Mouse (Mus musculus) kidney, embryonic 16.5 days (tissue): ENCODE measurements around the gene Apc2. TPM values are rescaled to one million over a fixed set of nuclear protein-coding genes. Genes with fewer than 3 reads are reported as not detected.

Experiments used
- ATAC-seq: fragments of 200-750 bp; cut with Nextera tagmentation; 2 replicates; pipeline ENCODE4 v1.8.0; 2017; ENCODE audit warnings: moderate TSS enrichment; ENCODE audit not compliant: low FRiP score, low TSS enrichment
- H3K27ac ChIP-seq: fragments of 300-500 bp; sonication (generic); 2 replicates; pipeline ENCODE4 v1.5.1; 2014; ENCODE audit warnings: low read length
- H3K27me3 ChIP-seq: fragments of 300-500 bp; sonication (generic); 2 replicates; pipeline ENCODE4 v1.6.1; 2014; ENCODE audit warnings: low read length, control low read depth, mixed read lengths; ENCODE audit not compliant: insufficient read depth
- H3K36me3 ChIP-seq: fragments of 300-500 bp; sonication (generic); 2 replicates; pipeline ENCODE4 v1.6.1; 2014; ENCODE audit warnings: low read length, control low read depth, mixed read lengths; ENCODE audit not compliant: insufficient read depth
- H3K4me1 ChIP-seq: fragments of 300-500 bp; sonication (generic); 2 replicates; pipeline ENCODE4 v1.6.1; 2014; ENCODE audit warnings: low read length, control low read depth, mixed read lengths; ENCODE audit not compliant: insufficient read depth
- H3K4me2 ChIP-seq: fragments of 300-500 bp; sonication (generic); replicated peaks from 2 replicates; pipeline ENCODE4 v1.6.1; 2014; ENCODE audit warnings: low read depth, low read length
- H3K4me3 ChIP-seq: fragments of 300-500 bp; sonication (generic); 2 replicates; pipeline ENCODE4 v1.5.1; 2014; ENCODE audit warnings: mild to moderate bottlenecking, low read length
- H3K9ac ChIP-seq: fragments of 300-500 bp; sonication (generic); replicated peaks from 2 replicates; pipeline ENCODE4 v1.6.1; 2014; ENCODE audit warnings: low read length
- H3K9me3 ChIP-seq: fragments of 300-500 bp; sonication (generic); 2 replicates; pipeline ENCODE4 v1.6.1; 2016; ENCODE audit warnings: low read length, control low read depth
- WGBS: fragments of 180-500 bp; shearing (Covaris S2); extraction: QIAGEN DNeasy Blood & Tissue Kit; methylation state at CpG from one replicate; pipeline ENCODE4 v1.1.7; 2014; 5-methylcytosine and 5-hydroxymethylcytosine counted together
- polyA plus RNA-seq: library from polyadenylated mRNA; unstranded; fragments of >200 nt; fragmentation: Nextera tagmentation; extraction: Ambion mirVana; gene quantifications from 2 replicates; pipeline ENCODE4 v1.2.1, GENCODE M21; 2015

Gene Apc2
- polyA plus RNA-seq, 1 experiment from 2014 or later = 1.6 TPM

- ATAC-seq = peak; percentile 89
- H3K9me3 ChIP-seq = no peaks in the 10 kb centered on the region
- under 1% methylated on average over 72 of the region's 72 CpGs for WGBS
Measured at GRCm38 (mm10) chr10:80292251-80293146, 3.3 kb upstream of the Apc2 start, which contains the start of gene Rps15. TSS of gene Rps15 (plus strand) at chr10:80292453.

DNA sequence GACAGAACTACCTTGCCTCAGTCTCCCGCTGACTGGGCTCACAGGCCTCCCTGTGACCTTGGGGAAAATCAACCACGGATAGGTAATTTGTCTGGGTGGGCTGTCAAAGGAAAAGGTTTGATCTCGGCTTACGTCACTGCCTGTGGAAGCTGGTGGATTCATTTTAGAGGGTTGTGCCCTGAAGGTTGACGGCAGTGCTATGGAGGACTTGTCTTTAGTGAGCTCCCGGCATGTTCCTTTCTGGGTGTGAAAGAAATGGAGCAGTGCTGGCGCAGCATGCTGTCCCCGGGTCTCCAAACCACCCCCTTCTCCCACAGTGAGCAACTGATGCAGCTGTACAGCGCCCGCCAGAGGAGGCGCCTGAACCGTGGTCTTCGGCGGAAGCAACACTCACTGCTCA is 2.5 kb upstream of the Apc2 start:
- Histone ChIP-seq H3K4me2 (peak overlapping the region; percentile 82), H3K27ac (peak overlapping the region; percentile 87; the same call in 1 of the 2 replicates), H3K9ac (peak overlapping the region; percentile 99), H3K4me3 (peak overlapping the region; percentile 97), H3K36me3 (peaks cover 19% of the 10 kb centered on the region), H3K9me3 (no peaks in the 10 kb centered on the region), H3K27me3 (peaks cover 13% of the 10 kb centered on the region), H3K4me1 (peaks cover 17% of the 10 kb centered on the region)
- 20% methylated on average over 14 of the region's 14 CpGs for WGBS
- no peak for ATAC-seq

More at GRCm38 (mm10) chr10:80292251-80293146, 3.3 kb upstream of the Apc2 start, which contains the start of gene Rps15:
- peak within 1 kb of the TSS; percentile 97 for H3K4me3 ChIP-seq
- peaks cover 17% of the 10 kb centered on the region for H3K4me1 ChIP-seq
- peaks cover 5% of the 10 kb centered on the region; the same call in 1 of the 2 replicates for H3K27me3 ChIP-seq
- peak within 1 kb of the TSS; percentile 87 for H3K27ac ChIP-seq
- H3K36me3 ChIP-seq = peaks cover 26% of the 10 kb centered on the region
- peak within 1 kb of the TSS; percentile 99 for H3K9ac ChIP-seq
- peak within 1 kb of the TSS; percentile 82 for H3K4me2 ChIP-seq

- no peaks in the 10 kb centered on the region for H3K9me3 ChIP-seq
- no peak overlapping the region for H3K4me2 ChIP-seq
- 86% methylated on average over 4 of the region's 4 CpGs for WGBS
- no peak for ATAC-seq
- H3K4me3 ChIP-seq = no peak overlapping the region
- H3K36me3 ChIP-seq = peaks cover 15% of the 10 kb centered on the region
- peaks cover 22% of the 10 kb centered on the region for H3K27me3 ChIP-seq
- H3K27ac ChIP-seq = no peak overlapping the region
- H3K4me1 ChIP-seq = peaks cover 17% of the 10 kb centered on the region
- H3K9ac ChIP-seq = no peak overlapping the region
Measured at GRCm38 (mm10) chr10:80294311-80294710, 1.5 kb upstream of the Apc2 start.

DNA sequence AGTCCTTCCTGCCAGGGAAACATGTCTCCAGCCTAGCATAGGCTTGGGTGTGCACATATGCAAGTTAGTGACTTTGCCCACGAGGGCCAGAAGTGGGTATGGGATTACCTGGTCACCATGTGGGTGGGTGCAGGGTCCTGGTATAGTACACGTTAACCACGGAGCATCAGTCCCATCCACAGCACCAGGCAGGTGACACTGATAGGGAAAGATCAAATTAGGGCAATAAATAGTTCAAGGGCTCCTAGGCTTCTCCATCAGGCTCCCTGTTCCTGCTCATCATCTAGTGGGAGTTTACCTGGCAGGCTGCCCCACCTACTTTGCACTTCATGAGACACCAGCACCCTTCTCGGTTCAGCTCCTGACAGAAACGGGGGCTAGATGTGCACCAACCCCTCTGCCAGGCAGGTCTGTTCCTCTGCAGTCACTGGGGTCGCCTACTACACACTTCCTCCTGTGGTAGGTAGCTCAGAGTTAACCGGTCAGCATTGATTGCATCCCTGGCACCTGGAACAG is 931 bp upstream of the Apc2 start:
- peaks cover 28% of the 10 kb centered on the region for H3K27me3 ChIP-seq
- WGBS = 47% methylated on average over 7 of the region's 7 CpGs
- H3K9ac ChIP-seq = no peak overlapping the region
- no peak for ATAC-seq
- H3K9me3 ChIP-seq = no peaks in the 10 kb centered on the region
- no peak overlapping the region for H3K27ac ChIP-seq
- H3K4me3 ChIP-seq = no peak overlapping the region
- H3K4me1 ChIP-seq = peaks cover 17% of the 10 kb centered on the region
- H3K36me3 ChIP-seq = peaks cover 15% of the 10 kb centered on the region
- no peak overlapping the region for H3K4me2 ChIP-seq

- Histone ChIP-seq H3K27ac (no peak overlapping the region), H3K36me3 (peaks cover 15% of the 10 kb centered on the region), H3K4me1 (peaks cover 16% of the 10 kb centered on the region), H3K9ac (no peak overlapping the region), H3K27me3 (peaks cover 47% of the 10 kb centered on the region), H3K4me2 (no peak overlapping the region), H3K4me3 (no peak overlapping the region), H3K9me3 (no peaks in the 10 kb centered on the region)
- ATAC-seq = no peak
- 78% methylated on average over 5 of the region's 5 CpGs for WGBS
Measured at GRCm38 (mm10) chr10:80296824-80297223, 1.0 kb downstream of the Apc2 start.

DNA sequence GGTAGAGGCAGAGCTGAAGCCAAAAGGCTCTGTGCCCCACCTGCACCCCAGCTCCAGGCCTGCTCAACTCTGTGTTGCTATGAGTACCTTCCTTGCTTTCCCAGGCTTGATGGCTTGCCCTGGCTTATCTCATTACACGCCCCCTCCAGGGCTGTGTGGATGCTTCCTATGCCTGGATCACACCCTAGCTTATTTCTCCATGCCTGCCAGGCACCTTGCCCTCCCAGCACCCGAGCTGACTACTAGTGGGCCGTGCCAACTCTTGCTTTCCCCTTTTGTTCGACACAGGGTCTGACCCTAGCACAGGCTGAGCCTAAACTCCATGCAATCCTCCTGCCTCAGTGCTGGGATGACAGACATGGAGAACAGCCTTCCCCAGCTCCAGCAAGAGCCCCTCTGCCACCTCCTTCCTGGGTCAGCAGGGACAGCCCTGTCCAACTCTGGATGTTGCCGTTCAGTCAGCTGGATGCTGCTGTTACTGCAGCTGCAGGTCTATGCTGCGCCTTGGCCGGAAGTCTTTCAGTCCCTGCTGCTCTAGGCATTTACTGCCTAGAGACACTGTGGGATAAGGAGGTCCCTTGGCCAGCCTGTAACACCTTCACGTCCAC is 1.9 kb downstream of the Apc2 start:
- peaks cover 21% of the 10 kb centered on the region for H3K4me1 ChIP-seq
- no peak overlapping the region for H3K27ac ChIP-seq
- no peak overlapping the region for H3K4me2 ChIP-seq
- ATAC-seq = no peak
- peaks cover 15% of the 10 kb centered on the region for H3K36me3 ChIP-seq
- H3K27me3 ChIP-seq = peaks cover 50% of the 10 kb centered on the region
- H3K9me3 ChIP-seq = no peaks in the 10 kb centered on the region
- 73% methylated on average over 8 of the region's 8 CpGs for WGBS
- no peak overlapping the region for H3K9ac ChIP-seq
- H3K4me3 ChIP-seq = no peak overlapping the region

- no peak for ATAC-seq
- Histone ChIP-seq H3K27me3 (peaks cover 52% of the 10 kb centered on the region), H3K9me3 (no peaks in the 10 kb centered on the region), H3K4me3 (no peak overlapping the region; the same call in 1 of the 2 replicates), H3K36me3 (peaks cover 12% of the 10 kb centered on the region), H3K4me2 (peak overlapping the region; percentile 4; the same call in 1 of the 2 replicates), H3K9ac (no peak overlapping the region), H3K27ac (no peak overlapping the region), H3K4me1 (peaks cover 16% of the 10 kb centered on the region)
- 5% methylated on average over 26 of the region's 26 CpGs for WGBS
Measured at GRCm38 (mm10) chr10:80298571-80299281, 2.9 kb downstream of the Apc2 start.

- Histone ChIP-seq H3K4me3 (no peak overlapping the region; the same call in 1 of the 2 replicates), H3K9ac (no peak overlapping the region)
- WGBS = 6% methylated on average over 15 of the region's 15 CpGs
Measured at GRCm38 (mm10) chr10:80299301-80299700, 3.5 kb downstream of the Apc2 start.

GRCm38 (mm10) chr10:80299824-80300223 is 4.0 kb downstream of the Apc2 start:
- H3K4me3 ChIP-seq = no peak overlapping the region
- peaks cover under 1% of the 10 kb centered on the region for H3K36me3 ChIP-seq
- no peak overlapping the region for H3K4me2 ChIP-seq
- H3K27me3 ChIP-seq = peaks cover 60% of the 10 kb centered on the region
- no peak overlapping the region for H3K9ac ChIP-seq
- no peak overlapping the region for H3K27ac ChIP-seq
- H3K4me1 ChIP-seq = peaks cover 17% of the 10 kb centered on the region
- H3K9me3 ChIP-seq = no peaks in the 10 kb centered on the region
- ATAC-seq = no peak
- 45% methylated on average over 10 of the region's 10 CpGs for WGBS

More at GRCm38 (mm10) chr10:80299301-80299700, 3.5 kb downstream of the Apc2 start:
- Histone ChIP-seq H3K36me3 (peaks cover 6% of the 10 kb centered on the region), H3K27me3 (peaks cover 54% of the 10 kb centered on the region), H3K27ac (no peak overlapping the region), H3K4me1 (peaks cover 13% of the 10 kb centered on the region), H3K9me3 (no peaks in the 10 kb centered on the region), H3K4me2 (peak overlapping the region; percentile 4; the same call in 1 of the 2 replicates)
- ATAC-seq = no peak
